Mouse (Mus musculus) kidney, embryonic 15.5 days (tissue): ENCODE measurements around the gene C530008M17Rik. TPM values are rescaled to one million over a fixed set of nuclear protein-coding genes. Genes with fewer than 3 reads are reported as not detected.
A peak's percentile ranks its signal among the peaks of the same experiment; 100 is the strongest.

ENCODE experiments used
- ATAC-seq: fragments of 200-750 bp; cut with Nextera tagmentation; replicated peaks from 2 replicates; pipeline ENCODE4 v1.8.0; 2017; ENCODE audit warnings: moderate TSS enrichment; ENCODE audit not compliant: low FRiP score
- H3K27ac ChIP-seq: fragments of 300-500 bp; sonication (generic); 2 replicates; pipeline ENCODE4 v1.5.1; 2015; ENCODE audit warnings: mild to moderate bottlenecking, inconsistent platforms
- H3K27me3 ChIP-seq: fragments of 300-500 bp; sonication (generic); 2 replicates; pipeline ENCODE4 v1.6.1; 2015; ENCODE audit warnings: inconsistent platforms
- H3K36me3 ChIP-seq: fragments of 300-500 bp; sonication (generic); 2 replicates; pipeline ENCODE4 v1.6.1; 2015; ENCODE audit warnings: inconsistent platforms
- H3K4me1 ChIP-seq: fragments of 300-500 bp; sonication (generic); 2 replicates; pipeline ENCODE4 v1.6.1; 2015; ENCODE audit warnings: inconsistent platforms
- H3K4me2 ChIP-seq: fragments of 300-500 bp; sonication (generic); 2 replicates; pipeline ENCODE4 v1.6.1; 2015; ENCODE audit warnings: moderate library complexity, mild to moderate bottlenecking, inconsistent platforms
- H3K4me3 ChIP-seq: fragments of 300-500 bp; sonication (generic); replicated peaks from 2 replicates; pipeline ENCODE4 v1.5.1; 2015; ENCODE audit warnings: mild to moderate bottlenecking, inconsistent platforms
- H3K9ac ChIP-seq: fragments of 300-500 bp; sonication (generic); 2 replicates; pipeline ENCODE4 v1.6.1; 2015; ENCODE audit warnings: mild to moderate bottlenecking, inconsistent platforms
- H3K9me3 ChIP-seq: fragments of 300-500 bp; sonication (generic); replicated peaks from 2 replicates; pipeline ENCODE4 v1.6.1; 2016; ENCODE audit warnings: inconsistent platforms
- WGBS: fragments of 180-500 bp; shearing (Covaris S2); methylation state at CpG from one replicate; pipeline ENCODE4 v1.1.7; 2015; ENCODE audit warnings: mixed read lengths; 5-methylcytosine and 5-hydroxymethylcytosine counted together
- polyA plus RNA-seq: library from polyadenylated mRNA; unstranded; fragments of >200 nt; fragmentation: Nextera tagmentation; extraction: Ambion mirVana; gene quantifications from 2 replicates; pipeline ENCODE4 v1.2.1, GENCODE M21; 2015

Gene C530008M17Rik
- 17.2 and 17.3 TPM in 2 replicates for polyA plus RNA-seq

GRCm38 (mm10) chr5:76656212-76656611 is at the start of gene C530008M17Rik:
Gene C530008M17Rik, plus strand, starts transcription at chr5:76656512.
- Histone ChIP-seq H3K4me3 (peak within 1 kb of the TSS; percentile 70), H3K27ac (peak within 1 kb of the TSS; percentile 86), H3K9me3 (no peaks in the 10 kb centered on the region), H3K4me1 (peaks cover 18% of the 10 kb centered on the region), H3K27me3 (0 out of 2 replicates have a peak, but pooled peaks cover 12% of the 10 kb centered on the region), H3K36me3 (no peaks in the 10 kb centered on the region), H3K4me2 (peak within 1 kb of the TSS; percentile 97), H3K9ac (peak within 1 kb of the TSS; percentile 86)
- no peak for ATAC-seq
- WGBS = 96% methylated on average over 2 of the region's 2 CpGs

- no peak overlapping the region for H3K27ac ChIP-seq
- no peaks in the 10 kb centered on the region for H3K9me3 ChIP-seq
- H3K4me1 ChIP-seq = no peaks in the 10 kb centered on the region
- H3K4me3 ChIP-seq = no peak overlapping the region
- no peak for ATAC-seq
- H3K4me2 ChIP-seq = no peak overlapping the region
- H3K27me3 ChIP-seq = no peaks in the 10 kb centered on the region
- WGBS = 97% methylated on average over 8 of the region's 8 CpGs
- no peak overlapping the region for H3K9ac ChIP-seq
- H3K36me3 ChIP-seq = peaks cover 87% of the 10 kb centered on the region
Observed at GRCm38 (mm10) chr5:76609702-76610370, 46.5 kb upstream of the C530008M17Rik start.

GRCm38 (mm10) chr5:76612867-76613499 is 43.3 kb upstream of the C530008M17Rik start:
- H3K36me3 ChIP-seq = peaks cover 83% of the 10 kb centered on the region

DNA sequence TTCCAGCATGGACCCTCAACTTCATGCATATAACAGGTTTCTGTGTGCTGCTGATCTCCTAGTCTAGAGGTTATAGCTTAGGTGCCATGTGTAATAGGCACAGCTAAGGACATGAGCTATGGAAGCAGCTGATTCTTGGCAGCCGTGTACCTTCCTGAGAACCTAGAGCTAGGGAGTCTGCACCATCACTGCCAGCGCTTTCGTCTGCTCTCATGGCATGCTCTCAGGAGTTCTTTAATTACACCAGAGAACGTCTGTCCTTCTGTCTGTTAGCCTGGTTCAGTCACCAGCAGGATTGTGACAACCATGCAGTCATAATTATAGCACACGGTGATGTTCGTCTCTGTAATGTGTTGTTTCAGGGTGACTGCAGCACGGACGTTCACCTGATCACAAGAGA is 41.0 kb upstream of the C530008M17Rik start:
- Histone ChIP-seq H3K4me3 (no peak overlapping the region), H3K4me2 (no peak overlapping the region), H3K27ac (no peak overlapping the region), H3K36me3 (peaks cover 86% of the 10 kb centered on the region), H3K4me1 (no peaks in the 10 kb centered on the region), H3K27me3 (no peaks in the 10 kb centered on the region), H3K9ac (no peak overlapping the region), H3K9me3 (no peaks in the 10 kb centered on the region)
- ATAC-seq = no peak
- WGBS = 91% methylated on average over 8 of the region's 8 CpGs

More at GRCm38 (mm10) chr5:76612867-76613499, 43.3 kb upstream of the C530008M17Rik start:
- no peaks in the 10 kb centered on the region for H3K9me3 ChIP-seq
- no peaks in the 10 kb centered on the region for H3K27me3 ChIP-seq
- WGBS = 83% methylated on average over 6 of the region's 6 CpGs
- no peak for ATAC-seq
- no peak overlapping the region for H3K4me2 ChIP-seq
- H3K4me3 ChIP-seq = no peak overlapping the region
- no peaks in the 10 kb centered on the region for H3K4me1 ChIP-seq
- no peak overlapping the region for H3K9ac ChIP-seq
- no peak overlapping the region for H3K27ac ChIP-seq

DNA sequence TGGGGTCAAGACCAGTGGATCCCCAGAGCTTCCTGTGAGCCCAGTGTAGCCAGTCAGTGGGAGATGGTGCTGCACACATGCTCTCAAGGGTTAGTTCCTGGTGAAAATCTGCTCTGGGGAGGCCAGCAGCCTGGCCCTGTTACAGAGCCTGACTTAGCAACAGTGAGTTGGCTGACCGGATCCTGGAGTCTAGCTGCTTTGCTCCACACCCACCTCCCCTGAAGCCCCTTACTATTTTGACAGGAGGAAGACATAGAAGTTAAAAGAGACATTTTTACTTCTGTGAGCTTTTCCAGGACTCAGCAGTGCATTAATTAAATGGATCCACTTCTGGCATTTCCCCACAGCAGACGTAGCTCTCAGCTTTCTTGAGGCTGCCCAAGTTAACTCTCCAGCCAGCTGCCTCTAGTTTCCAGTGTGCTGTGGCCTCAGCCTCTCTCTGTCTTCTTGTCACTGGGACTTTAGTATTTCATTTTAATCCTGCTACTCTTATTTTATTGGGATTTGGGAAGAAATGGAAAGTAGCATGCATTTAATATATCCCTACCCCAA is 40.0 kb upstream of the C530008M17Rik start:
- no peak overlapping the region for H3K27ac ChIP-seq

GRCm38 (mm10) chr5:76618750-76619149 is 37.6 kb upstream of the C530008M17Rik start:
- Histone ChIP-seq H3K9me3 (no peaks in the 10 kb centered on the region), H3K36me3 (peaks cover 82% of the 10 kb centered on the region), H3K4me2 (no peak overlapping the region), H3K9ac (no peak overlapping the region), H3K4me3 (no peak overlapping the region), H3K4me1 (no peaks in the 10 kb centered on the region), H3K27me3 (no peaks in the 10 kb centered on the region), H3K27ac (no peak overlapping the region)
- ATAC-seq = no peak
- WGBS = 84% methylated on average over 7 of the region's 7 CpGs

More for the DNA sequence above, 40.0 kb upstream of the C530008M17Rik start:
- Histone ChIP-seq H3K4me1 (no peaks in the 10 kb centered on the region), H3K27me3 (no peaks in the 10 kb centered on the region), H3K36me3 (peaks cover 84% of the 10 kb centered on the region), H3K9ac (no peak overlapping the region), H3K4me2 (no peak overlapping the region), H3K9me3 (no peaks in the 10 kb centered on the region), H3K4me3 (no peak overlapping the region)
- no peak for ATAC-seq
- WGBS = 67% methylated on average over 2 of the region's 2 CpGs

- H3K27me3 ChIP-seq = no peaks in the 10 kb centered on the region
- WGBS = 91% methylated on average over 9 of the region's 9 CpGs
- no peak overlapping the region for H3K4me3 ChIP-seq
- H3K9me3 ChIP-seq = no peaks in the 10 kb centered on the region
- no peak for ATAC-seq
- H3K4me2 ChIP-seq = no peak overlapping the region
- H3K4me1 ChIP-seq = no peaks in the 10 kb centered on the region
- H3K36me3 ChIP-seq = peaks cover 63% of the 10 kb centered on the region
- H3K9ac ChIP-seq = no peak overlapping the region
- no peak overlapping the region for H3K27ac ChIP-seq
Observed at GRCm38 (mm10) chr5:76623759-76624158, 32.6 kb upstream of the C530008M17Rik start.

- no peaks in the 10 kb centered on the region for H3K27me3 ChIP-seq
- H3K4me2 ChIP-seq = no peak overlapping the region
- no peaks in the 10 kb centered on the region for H3K4me1 ChIP-seq
- 87% methylated on average over 1 of the region's 1 CpGs for WGBS
- no peak overlapping the region for H3K4me3 ChIP-seq
- H3K27ac ChIP-seq = no peak overlapping the region
- H3K36me3 ChIP-seq = peaks cover 53% of the 10 kb centered on the region
- H3K9ac ChIP-seq = no peak overlapping the region
- no peak for ATAC-seq
- no peaks in the 10 kb centered on the region for H3K9me3 ChIP-seq
Observed at GRCm38 (mm10) chr5:76627770-76628169, 28.5 kb upstream of the C530008M17Rik start.

DNA sequence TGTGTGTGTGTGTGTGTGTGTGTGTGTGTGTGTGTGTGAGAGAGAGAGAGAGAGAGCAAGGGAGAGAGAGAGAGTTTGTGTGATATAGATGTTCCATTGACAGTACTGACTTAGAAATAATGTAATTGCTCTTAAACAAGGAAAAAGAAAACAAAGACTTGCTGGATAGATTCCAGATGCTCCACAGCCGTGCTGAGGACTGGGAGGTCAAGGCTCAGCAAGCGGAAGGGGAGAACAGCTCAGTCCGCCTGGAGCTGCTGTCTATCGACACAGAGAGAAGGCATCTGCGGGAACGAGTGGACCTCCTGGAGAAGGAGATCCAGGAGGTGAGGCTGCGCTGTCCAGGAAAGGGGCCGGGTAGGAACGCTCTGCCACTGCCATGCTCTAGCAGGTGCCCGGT is 22.3 kb upstream of the C530008M17Rik start:
- 63% methylated on average over 10 of the region's 10 CpGs for WGBS
- ATAC-seq = peak; percentile 54; the same call in 1 of the 2 replicates
- no peaks in the 10 kb centered on the region for H3K27me3 ChIP-seq

GRCm38 (mm10) chr5:76635592-76635991 is 20.7 kb upstream of the C530008M17Rik start:
- no peak overlapping the region for H3K27ac ChIP-seq
- H3K4me2 ChIP-seq = no peak overlapping the region
- no peaks in the 10 kb centered on the region for H3K9me3 ChIP-seq
- H3K4me3 ChIP-seq = no peak overlapping the region
- WGBS = 88% methylated on average over 2 of the region's 2 CpGs
- H3K36me3 ChIP-seq = peaks cover 81% of the 10 kb centered on the region
- H3K27me3 ChIP-seq = no peaks in the 10 kb centered on the region
- H3K9ac ChIP-seq = no peak overlapping the region
- no peak for ATAC-seq
- H3K4me1 ChIP-seq = no peaks in the 10 kb centered on the region

More for the DNA sequence above, 22.3 kb upstream of the C530008M17Rik start:
- peaks cover 68% of the 10 kb centered on the region for H3K36me3 ChIP-seq
- H3K4me1 ChIP-seq = no peaks in the 10 kb centered on the region
- no peak overlapping the region for H3K9ac ChIP-seq
- H3K9me3 ChIP-seq = no peaks in the 10 kb centered on the region
- H3K4me3 ChIP-seq = no peak overlapping the region
- H3K27ac ChIP-seq = no peak overlapping the region
- no peak overlapping the region for H3K4me2 ChIP-seq

- no peak for ATAC-seq
- no peak overlapping the region for H3K4me3 ChIP-seq
- no peak overlapping the region for H3K27ac ChIP-seq
- H3K36me3 ChIP-seq = peaks cover 73% of the 10 kb centered on the region
- H3K9me3 ChIP-seq = no peaks in the 10 kb centered on the region
- 94% methylated on average over 4 of the region's 4 CpGs for WGBS
- H3K4me2 ChIP-seq = no peak overlapping the region
- no peak overlapping the region for H3K9ac ChIP-seq
- H3K27me3 ChIP-seq = no peaks in the 10 kb centered on the region
- H3K4me1 ChIP-seq = no peaks in the 10 kb centered on the region
Observed at GRCm38 (mm10) chr5:76642076-76642475, 14.2 kb upstream of the C530008M17Rik start.

GRCm38 (mm10) chr5:76644234-76644633 is 12.1 kb upstream of the C530008M17Rik start:
- WGBS = 93% methylated on average over 7 of the region's 7 CpGs
- no peaks in the 10 kb centered on the region for H3K4me1 ChIP-seq
- no peaks in the 10 kb centered on the region for H3K9me3 ChIP-seq
- peaks cover 61% of the 10 kb centered on the region for H3K36me3 ChIP-seq
- no peak overlapping the region for H3K9ac ChIP-seq
- no peak overlapping the region for H3K4me3 ChIP-seq
- H3K4me2 ChIP-seq = no peak overlapping the region
- H3K27ac ChIP-seq = no peak overlapping the region
- H3K27me3 ChIP-seq = no peaks in the 10 kb centered on the region
- ATAC-seq = no peak
